Mouse (Mus musculus) retina, adult 2 months (tissue): Measurements from ENCODE around the gene Slc38a3.
A peak's percentile ranks its signal among the peaks of the same experiment; 100 is the strongest.

Source experiments
- DNase-seq: peaks from one replicate; pipeline ENCODE4 v3.0.0-alpha.2; 2012; ENCODE audit warnings: low read depth, low spot score

Slc38a3 gene

DNA sequence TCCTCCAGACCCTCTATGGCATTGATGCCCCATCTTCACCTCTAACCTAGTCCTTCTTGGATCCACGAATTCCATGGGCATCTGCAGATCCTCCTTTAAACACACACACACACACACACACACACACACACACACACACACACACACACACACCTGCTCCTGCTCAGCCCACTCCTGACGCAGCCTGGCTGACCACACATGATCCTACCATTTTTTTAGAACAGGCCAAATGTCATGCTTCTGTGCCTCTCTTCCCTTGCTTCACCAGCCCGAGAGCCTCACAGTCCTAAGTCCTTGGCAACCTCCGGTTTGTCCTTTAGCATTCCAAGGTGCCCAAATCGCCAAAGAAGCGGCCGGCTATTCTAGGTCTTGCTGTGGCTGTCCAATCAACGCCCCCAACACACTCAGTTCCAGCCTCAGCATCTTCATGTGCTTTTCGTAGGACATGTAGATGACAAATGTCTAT, at the start of gene Slc38a3:
Gene Slc38a3, minus strand, starts transcription at position 51 of the 466 bp plus-strand sequence.
- DNase-seq = no peak

- no peak for DNase-seq
Observed at GRCm38 (mm10) chr9:107716951-107717350, 47.6 kb upstream of the Slc38a3 start.

DNA sequence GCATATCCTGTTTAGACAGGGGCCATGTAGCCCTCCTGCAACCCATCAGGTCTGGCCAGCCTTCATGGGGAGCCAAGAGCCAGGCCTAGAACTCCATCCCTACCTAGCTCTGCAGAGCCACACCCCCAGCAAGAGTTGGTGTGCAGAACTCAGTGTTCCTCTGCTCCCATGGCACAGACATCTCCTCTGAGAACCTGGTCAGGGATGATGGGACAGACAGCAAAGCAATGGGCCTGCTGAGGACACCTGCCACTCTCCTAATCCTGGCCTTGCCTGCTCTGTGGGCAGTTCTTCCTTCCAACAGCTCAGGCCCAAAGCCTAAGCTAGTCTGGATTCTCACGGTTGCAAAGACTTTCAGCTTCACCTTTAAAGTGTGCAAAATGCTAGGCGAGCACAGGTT, 46.3 kb upstream of the Slc38a3 start:
- DNase-seq = no peak

DNA sequence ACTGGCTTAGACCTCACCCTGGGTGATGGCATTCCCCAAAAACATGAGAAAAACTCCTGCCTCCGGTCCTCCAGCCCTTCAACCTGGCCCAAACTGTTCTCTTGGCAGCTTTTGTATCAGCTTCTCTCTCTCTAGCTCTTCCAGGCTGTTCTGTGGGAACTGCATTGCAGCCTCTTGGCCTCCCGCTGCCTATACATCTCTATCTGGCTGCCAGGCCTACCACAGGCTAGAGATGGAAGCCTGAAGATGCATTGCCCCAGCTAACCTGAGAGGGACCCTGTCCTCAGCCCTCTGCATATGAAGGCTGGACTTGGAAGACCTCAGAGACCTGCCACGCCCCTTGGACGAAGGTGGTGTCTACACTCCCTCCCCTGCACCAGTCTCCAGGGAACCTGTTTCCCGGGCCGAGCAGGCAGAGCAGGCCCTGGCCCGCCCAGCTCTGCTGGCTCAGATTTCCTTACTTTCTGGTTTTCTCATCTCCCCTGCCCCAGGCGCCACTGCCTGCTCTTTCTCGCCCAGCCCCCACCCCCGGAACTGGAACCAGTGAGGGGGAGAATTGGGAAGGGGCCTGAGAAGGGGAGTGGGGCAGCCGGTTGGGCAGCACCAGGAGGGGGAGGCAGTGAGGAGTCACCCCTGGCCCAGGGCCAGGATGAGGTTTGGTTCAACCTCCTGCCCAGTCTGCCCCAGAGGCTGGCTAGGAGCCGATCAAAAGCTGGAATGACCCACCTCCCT, 45.1 kb upstream of the Slc38a3 start:
- no peak for DNase-seq

DNA sequence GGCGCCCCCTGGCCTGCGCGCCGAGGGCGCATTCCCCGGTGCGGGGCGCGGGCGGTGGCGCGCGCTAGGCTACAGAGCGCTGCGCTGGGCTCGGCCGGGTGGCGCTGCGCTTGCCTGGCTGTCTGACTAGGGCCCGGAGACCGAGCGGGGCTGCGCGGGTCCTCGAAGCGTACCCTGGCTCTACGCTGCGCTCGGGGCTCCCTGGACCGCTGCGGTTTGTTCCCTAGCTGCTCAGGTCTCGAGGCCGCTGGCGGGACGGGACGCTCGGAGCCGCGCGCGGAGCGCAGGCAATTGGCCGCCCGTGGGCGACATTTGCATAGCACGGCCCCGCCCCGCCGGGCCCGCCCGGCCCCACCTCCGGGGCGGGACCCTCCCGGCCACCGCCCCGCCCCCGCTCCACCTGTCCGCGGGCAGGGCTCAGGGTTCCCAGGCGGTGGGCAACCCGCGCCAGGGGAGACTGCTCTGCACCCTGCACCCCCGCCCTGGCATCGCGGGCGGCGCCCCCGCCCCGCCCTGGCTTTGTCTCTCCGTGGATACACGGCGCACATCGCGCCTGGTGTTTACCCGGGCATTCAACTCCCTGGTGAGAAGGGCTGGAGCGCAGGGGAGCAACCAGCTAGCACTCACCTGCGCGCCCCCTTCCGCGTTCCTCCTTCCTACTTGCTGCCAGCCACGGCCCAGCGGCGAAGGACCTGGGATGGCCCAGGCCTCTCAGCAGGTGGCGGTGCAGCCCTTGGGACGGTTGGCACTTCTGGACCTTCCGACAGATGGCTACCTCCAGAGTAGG, 40.6 kb upstream of the Slc38a3 start, which contains the start of gene Sema3f:
Gene Sema3f, minus strand, starts transcription at position 779 of the 787 bp plus-strand sequence.
- DNase-seq = peak; percentile 81

DNA sequence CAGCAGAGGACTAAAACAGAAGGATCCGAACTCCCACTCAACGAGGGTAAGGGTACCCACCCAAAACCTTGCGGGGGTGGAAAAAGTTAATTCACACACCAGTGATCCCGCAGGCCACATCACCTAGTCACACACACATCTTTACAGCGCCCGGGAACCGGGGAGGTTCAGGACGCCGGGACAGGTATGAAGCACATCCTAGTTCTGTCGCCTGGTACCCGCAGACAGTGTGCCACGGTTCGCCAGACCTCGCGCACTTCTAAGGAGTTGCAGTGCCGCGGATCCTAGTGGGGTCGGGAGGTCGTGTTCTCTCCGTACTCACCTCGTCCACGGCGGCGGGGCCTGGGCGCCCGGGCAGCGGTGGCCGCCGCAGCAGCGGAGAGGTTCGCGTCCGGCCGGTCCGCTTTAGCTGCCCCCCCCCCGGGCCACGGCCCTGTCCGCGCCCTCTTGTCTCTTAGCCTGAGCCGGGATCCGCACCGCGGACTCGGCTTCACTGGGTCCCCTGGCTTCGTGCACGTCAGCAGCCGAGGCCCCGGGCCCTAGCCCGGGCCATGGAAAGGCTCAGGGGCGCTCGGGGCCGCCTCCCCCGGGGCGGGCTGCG, 39.9 kb upstream of the Slc38a3 start:
- no peak for DNase-seq

DNA sequence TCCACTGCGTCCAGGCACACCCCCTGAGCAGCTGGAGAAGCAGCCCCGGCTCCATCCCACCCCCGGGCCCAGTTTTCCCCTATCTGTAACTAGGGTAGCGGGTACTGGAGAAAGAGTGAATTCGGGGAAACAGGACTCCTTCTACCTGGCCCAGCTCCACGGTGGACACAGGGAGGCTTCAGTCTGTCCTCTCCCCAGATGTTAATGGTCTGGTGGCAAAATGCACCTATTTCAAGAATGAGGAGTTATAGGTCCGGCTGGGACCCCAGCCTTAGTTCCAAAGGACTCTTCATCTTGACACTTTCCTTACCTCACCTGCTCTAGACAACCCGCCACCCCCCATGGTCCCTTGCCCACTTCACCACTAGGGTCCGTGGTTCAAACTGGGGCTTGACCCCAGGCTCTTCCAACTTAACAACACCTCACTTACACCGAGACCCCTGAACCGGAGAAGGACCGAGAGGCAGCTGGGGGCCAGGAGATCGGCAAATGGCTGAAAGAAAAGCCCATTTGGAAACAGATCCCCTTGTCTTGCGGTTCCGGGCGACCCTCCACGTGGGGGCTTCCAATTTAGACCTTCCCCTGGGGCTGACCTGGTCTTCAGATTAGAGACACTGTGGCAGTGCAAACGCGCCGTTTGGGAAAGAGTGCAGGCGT, 39.2 kb upstream of the Slc38a3 start:
- no peak for DNase-seq

- DNase-seq = no peak
Observed at GRCm38 (mm10) chr9:107707701-107708438, 38.5 kb upstream of the Slc38a3 start.

- no peak for DNase-seq
Observed at GRCm38 (mm10) chr9:107706781-107707211, 37.5 kb upstream of the Slc38a3 start.

- DNase-seq = no peak
Observed at GRCm38 (mm10) chr9:107703337-107704122, 34.2 kb upstream of the Slc38a3 start.

DNA sequence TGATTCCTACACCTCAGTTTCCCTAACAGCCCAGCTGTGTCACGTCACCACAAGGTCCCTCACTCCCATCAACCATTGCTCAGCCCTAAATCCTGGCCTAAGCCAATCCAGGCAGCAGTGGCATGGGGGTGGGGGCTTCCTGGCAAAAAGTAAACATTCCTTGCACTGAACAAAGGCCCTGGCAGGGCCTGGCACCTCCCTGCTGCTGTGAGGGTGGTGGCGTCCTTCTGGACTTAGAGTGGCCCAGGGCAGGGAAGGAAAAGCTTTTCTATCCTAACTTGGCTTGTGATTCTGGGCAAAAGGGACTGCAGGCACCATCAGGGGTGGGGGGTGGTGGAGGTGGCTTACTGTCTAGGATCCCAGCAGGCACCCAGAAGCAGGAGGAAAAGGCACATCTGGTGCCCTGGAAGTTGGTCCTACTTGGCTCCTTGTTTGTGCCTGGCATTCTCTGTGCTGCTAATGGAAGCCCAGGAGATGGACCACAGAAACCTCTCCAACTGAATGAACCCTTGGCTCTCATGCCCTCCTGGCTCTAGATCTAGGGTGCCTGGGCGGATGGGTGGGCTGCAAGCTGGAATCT, 33.4 kb upstream of the Slc38a3 start:
- DNase-seq = no peak

- no peak for DNase-seq
Observed at GRCm38 (mm10) chr9:107701594-107701993, 32.3 kb upstream of the Slc38a3 start.

GRCm38 (mm10) chr9:107700114-107700571, 30.8 kb upstream of the Slc38a3 start:
- DNase-seq = no peak

- DNase-seq = no peak
Observed at GRCm38 (mm10) chr9:107699376-107699980, 30.1 kb upstream of the Slc38a3 start.

GRCm38 (mm10) chr9:107698611-107699190, 29.4 kb upstream of the Slc38a3 start:
- DNase-seq = no peak

- no peak for DNase-seq
Observed at GRCm38 (mm10) chr9:107697811-107698521, 28.6 kb upstream of the Slc38a3 start.

DNA sequence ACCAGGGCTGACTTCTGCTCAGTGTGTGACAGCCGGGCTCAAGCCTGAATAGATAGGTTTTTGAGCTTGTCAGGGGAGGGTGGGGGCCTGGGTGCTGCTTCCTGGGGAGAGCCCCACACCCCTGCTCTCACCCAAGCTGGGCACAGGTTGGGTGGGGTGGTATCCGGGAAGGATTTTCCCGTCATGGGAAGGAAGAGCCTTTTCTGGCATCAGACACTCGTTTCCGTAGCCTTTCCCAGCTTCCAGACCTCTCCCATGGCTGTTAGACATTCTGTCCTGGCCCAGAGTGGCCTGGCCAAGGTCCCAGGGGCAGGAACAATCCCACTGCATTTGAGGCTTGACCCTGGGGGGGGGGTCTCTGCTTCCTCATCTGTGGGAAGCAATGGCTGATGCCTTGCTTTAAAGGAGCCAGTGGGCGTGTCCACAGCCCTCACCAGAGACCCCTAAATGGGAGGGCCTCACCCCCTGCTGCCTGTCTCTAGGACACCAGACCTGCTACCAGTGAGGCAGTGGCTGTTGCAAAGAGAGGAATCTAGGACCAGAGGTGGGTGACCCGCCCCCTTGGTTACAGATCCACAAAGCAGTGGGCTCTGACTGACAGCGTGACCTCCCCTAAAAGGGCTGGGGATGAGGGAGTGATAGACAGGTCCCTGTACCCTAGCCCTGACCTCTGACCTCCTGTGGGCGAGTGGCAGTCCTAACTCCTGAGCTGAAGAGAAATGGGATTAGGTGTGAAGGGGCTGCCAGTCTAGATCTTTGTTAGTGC, 27.7 kb upstream of the Slc38a3 start:
- DNase-seq = no peak

DNA sequence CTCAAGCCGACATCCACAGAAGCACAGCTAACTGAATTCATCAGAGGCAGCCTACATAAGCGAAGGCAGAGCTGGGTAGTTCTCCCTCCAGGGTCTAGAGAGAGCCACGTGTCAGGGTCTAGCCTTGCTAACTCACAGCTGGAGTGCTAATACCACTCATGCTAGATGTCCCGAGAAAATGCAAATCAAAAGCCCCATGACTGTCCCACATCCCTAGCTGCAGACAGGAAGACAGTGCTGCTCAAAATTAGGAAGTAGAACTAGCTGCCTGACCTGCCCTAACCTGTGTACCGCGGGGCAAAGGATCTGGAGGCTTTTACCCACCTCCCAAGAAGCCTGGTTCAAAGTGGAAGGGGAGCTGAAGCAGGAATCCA, 26.8 kb upstream of the Slc38a3 start:
- no peak for DNase-seq
